Mouse (Mus musculus): Measurements from ENCODE around the gene Tmprss9. TPM values are rescaled to one million over a fixed set of nuclear protein-coding genes. Genes with fewer than 3 reads are reported as not detected.
A peak's percentile ranks its signal among the peaks of the same experiment; 100 is the strongest.

Tmprss9 gene
- total and polyA plus RNA-seq, 3 experiments, result 0.15 to 0.25 TPM; not detected in 1

DNA sequence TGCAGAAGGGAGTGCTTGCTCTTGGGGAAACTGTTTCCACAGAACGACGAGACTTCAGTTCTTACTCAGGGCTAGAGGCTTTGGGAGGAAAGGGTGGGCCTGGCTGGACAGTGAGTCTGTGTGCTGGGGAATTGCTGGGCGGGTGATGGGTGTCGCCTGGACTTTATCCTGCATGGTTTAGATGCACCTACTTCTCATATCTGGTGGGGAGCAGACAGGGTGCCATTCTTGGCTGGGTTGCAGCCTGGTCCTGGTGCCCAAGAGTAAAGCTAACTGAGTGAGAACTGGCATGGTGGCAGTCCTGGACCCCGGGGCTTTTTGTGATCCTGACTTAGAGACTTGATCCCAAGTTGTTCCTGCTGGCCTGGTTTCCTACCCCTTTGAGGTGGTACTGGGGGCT is 14.7 kb upstream of the Tmprss9 start:
- Histone ChIP-seq H3K27me3 (ENCODE audit: control insufficient read depth in 1 of 2, insufficient read depth in 2 of 2, low read length in 2 of 2) (no peaks in the 10 kb centered on the region), H3K4me1 (ENCODE audit: control insufficient read depth in 1 of 2, insufficient read depth in 2 of 2, low read length in 2 of 2) (peaks cover 19 to 43% of the 10 kb centered on the region in 2 experiments), H3K36me3 (ENCODE audit: control insufficient read depth in 1 of 2, insufficient read depth in 2 of 2, low read length in 2 of 2) (peaks cover 2 to 31% of the 10 kb centered on the region in 2 experiments; a peak in 3 of 4 replicates), H3K9ac (ENCODE audit: control insufficient read depth, low read depth, low read length, poor library complexity, severe bottlenecking) (peak overlapping the region; percentile 83), H3K4me3 (ENCODE audit: control insufficient read depth in 1 of 2, insufficient read depth in 1 of 2, low read depth in 2 of 2, low read length in 2 of 2) (no peak overlapping the region), H3K79me2 (ENCODE audit: control insufficient read depth, insufficient read depth, low read length, poor library complexity) (peaks cover 64% of the 10 kb centered on the region), H3K27ac (ENCODE audit: control insufficient read depth, low read depth, low read length) (peak overlapping the region; percentile 71), H3K9me3 (replicated peaks; ENCODE audit: insufficient read depth, low read length) (no peaks in the 10 kb centered on the region)
- no peak for DNase-seq (ENCODE audit: low read depth, low spot score)
- peak; percentile 22; the same call in 1 of the 2 replicates for TF ChIP-seq TAL1 (IDR thresholded peaks at IDR 0.05; ENCODE audit: low read length)
- no peak for TF ChIP-seq KAT2A (conservative IDR thresholded peaks at IDR 0.05; ENCODE audit: low read depth, low read length)

DNA sequence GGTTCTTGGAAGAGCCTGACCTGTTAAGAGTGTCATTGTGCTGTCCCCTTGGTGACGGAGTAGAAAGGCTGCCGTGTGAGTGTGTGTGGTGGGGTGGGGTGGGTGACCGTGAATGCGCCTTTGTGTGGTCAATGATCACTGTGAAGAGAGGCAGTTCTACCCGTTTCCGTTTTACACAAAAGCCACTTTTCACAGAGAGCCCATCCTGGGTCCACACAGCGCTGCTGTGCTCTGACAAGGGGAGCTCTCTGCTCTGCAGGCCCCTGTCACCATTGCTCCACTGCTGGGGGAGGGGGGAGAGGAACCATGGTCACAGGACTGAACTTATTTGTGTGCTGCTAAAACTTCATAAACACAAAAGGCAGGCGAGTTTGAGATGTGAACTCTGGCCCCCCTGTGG is 14.3 kb upstream of the Tmprss9 start:
- no peak for DNase-seq (ENCODE audit: low read depth, low spot score)
- Histone ChIP-seq H3K27ac (ENCODE audit: control insufficient read depth, low read depth, low read length) (peak overlapping the region; percentile 71), H3K9ac (ENCODE audit: control insufficient read depth, low read depth, low read length, poor library complexity, severe bottlenecking) (peak overlapping the region; percentile 83), H3K4me3 (ENCODE audit: control insufficient read depth in 1 of 2, insufficient read depth in 1 of 2, low read depth in 2 of 2, low read length in 2 of 2) (no peak overlapping the region; a peak in 1 of 4 replicates), H3K27me3 (ENCODE audit: control insufficient read depth in 1 of 2, insufficient read depth in 2 of 2, low read length in 2 of 2) (no peaks in the 10 kb centered on the region), H3K9me3 (replicated peaks; ENCODE audit: insufficient read depth, low read length) (no peaks in the 10 kb centered on the region), H3K79me2 (ENCODE audit: control insufficient read depth, insufficient read depth, low read length, poor library complexity) (peaks cover 64% of the 10 kb centered on the region), H3K4me1 (ENCODE audit: control insufficient read depth in 1 of 2, insufficient read depth in 2 of 2, low read length in 2 of 2) (peaks cover 19 to 43% of the 10 kb centered on the region in 2 experiments), H3K36me3 (ENCODE audit: control insufficient read depth in 1 of 2, insufficient read depth in 2 of 2, low read length in 2 of 2) (peaks cover 2 to 31% of the 10 kb centered on the region in 2 experiments; a peak in 3 of 4 replicates)
- no peak for TF ChIP-seq POLR2A (IDR thresholded peaks at IDR 0.05; ENCODE audit: control insufficient read depth in 1 of 2, insufficient read depth in 1 of 2, low read depth in 1 of 2, low read length in 2 of 2, poor library complexity in 1 of 2)
- TF ChIP-seq CTCF (IDR thresholded peaks at IDR 0.05 in 2 of 3, conservative IDR thresholded peaks at IDR 0.05 in 1 of 3; ENCODE audit: control insufficient read depth in 1 of 3, insufficient read depth in 1 of 3, low read depth in 2 of 3, low read length in 3 of 3, poor library complexity in 1 of 3, severe bottlenecking in 1 of 3), result no peak
- no peak for TF ChIP-seq JUND (IDR thresholded peaks at IDR 0.05; ENCODE audit: low read depth, low read length)
- TF ChIP-seq MYC (IDR thresholded peaks at IDR 0.05; ENCODE audit: low read depth, low read length), result no peak
- no peak for TF ChIP-seq ZC3H11A (IDR thresholded peaks at IDR 0.05; ENCODE audit: low read depth, low read length)
- TF ChIP-seq GABPA (IDR thresholded peaks at IDR 0.05; ENCODE audit: low read depth, low read length), result no peak

GRCm38 (mm10) chr10:80857848-80858247 is 13.8 kb upstream of the Tmprss9 start:
- Histone ChIP-seq H3K4me1 (ENCODE audit: control insufficient read depth in 1 of 2, insufficient read depth in 2 of 2, low read length in 2 of 2) (peaks cover 19 to 43% of the 10 kb centered on the region in 2 experiments), H3K27ac (ENCODE audit: control insufficient read depth, low read depth, low read length) (peak overlapping the region; percentile 71), H3K36me3 (ENCODE audit: control insufficient read depth in 1 of 2, insufficient read depth in 2 of 2, low read length in 2 of 2) (peaks cover 2 to 31% of the 10 kb centered on the region in 2 experiments; a peak in 3 of 4 replicates), H3K9ac (ENCODE audit: control insufficient read depth, low read depth, low read length, poor library complexity, severe bottlenecking) (peak overlapping the region; percentile 83), H3K27me3 (ENCODE audit: control insufficient read depth in 1 of 2, insufficient read depth in 2 of 2, low read length in 2 of 2) (no peaks in the 10 kb centered on the region), H3K4me3 (ENCODE audit: control insufficient read depth in 1 of 2, insufficient read depth in 1 of 2, low read depth in 2 of 2, low read length in 2 of 2) (no peak overlapping the region; a peak in 1 of 4 replicates), H3K79me2 (ENCODE audit: control insufficient read depth, insufficient read depth, low read length, poor library complexity) (peaks cover 64% of the 10 kb centered on the region), H3K9me3 (replicated peaks; ENCODE audit: insufficient read depth, low read length) (no peaks in the 10 kb centered on the region)
- no peak for TF ChIP-seq ELF1 (IDR thresholded peaks at IDR 0.05; ENCODE audit: low read depth, low read length)
- no peak for TF ChIP-seq MAX (IDR thresholded peaks at IDR 0.05; ENCODE audit: low read length)
- no peak for TF ChIP-seq CHD1 (IDR thresholded peaks at IDR 0.05; ENCODE audit: low read depth, low read length)
- TF ChIP-seq JUND (IDR thresholded peaks at IDR 0.05; ENCODE audit: low read depth, low read length), result no peak
- TF ChIP-seq HCFC1 (IDR thresholded peaks at IDR 0.05; ENCODE audit: low read depth, low read length), result no peak
- TF ChIP-seq RAD21 (IDR thresholded peaks at IDR 0.05; ENCODE audit: low read depth, low read length), result no peak
- no peak for TF ChIP-seq E2F4 (IDR thresholded peaks at IDR 0.05; ENCODE audit: borderline replicate concordance, low read depth, low read length)
- TF ChIP-seq MXI1 (IDR thresholded peaks at IDR 0.05; ENCODE audit: low read depth, low read length), result no peak
- TF ChIP-seq TCF12 (IDR thresholded peaks at IDR 0.05; ENCODE audit: low read depth, low read length), result no peak
- TF ChIP-seq GATA1 (IDR thresholded peaks at IDR 0.05; ENCODE audit: low read depth, low read length), result no peak
- no peak for TF ChIP-seq USF2 (IDR thresholded peaks at IDR 0.05; ENCODE audit: borderline replicate concordance in 1 of 2, insufficient read depth in 1 of 2, low read depth in 1 of 2, low read length in 2 of 2)
- TF ChIP-seq ZNF384 (IDR thresholded peaks at IDR 0.05; ENCODE audit: low read depth, low read length), result no peak
- TF ChIP-seq POLR2A (IDR thresholded peaks at IDR 0.05; ENCODE audit: control insufficient read depth in 1 of 2, insufficient read depth in 1 of 2, low read depth in 1 of 2, low read length in 2 of 2, poor library complexity in 1 of 2), result no peak
- TF ChIP-seq CTCF (IDR thresholded peaks at IDR 0.05 in 2 of 3, conservative IDR thresholded peaks at IDR 0.05 in 1 of 3; ENCODE audit: control insufficient read depth in 1 of 3, insufficient read depth in 1 of 3, low read depth in 2 of 3, low read length in 3 of 3, poor library complexity in 1 of 3, severe bottlenecking in 1 of 3), result no peak
- TF ChIP-seq SMC3 (IDR thresholded peaks at IDR 0.05; ENCODE audit: low read depth, low read length), result no peak
- no peak for DNase-seq (ENCODE audit: low read depth, low spot score)
